Mouse (Mus musculus) olfactory bulb, adult 2 months (tissue): ENCODE data around the gene Zscan29.

ENCODE experiments used
- CTCF ChIP-seq: fragments of 200-500 bp; IDR thresholded peaks from 2 replicates; pipeline ENCODE4 v1.5.1; 2012; ENCODE audit warnings: low read depth, mild to moderate bottlenecking, low read length, moderate library complexity; ENCODE audit not compliant: insufficient read depth
- POLR2A ChIP-seq: fragments of 200-500 bp; IDR thresholded peaks from 2 replicates; pipeline ENCODE4 v1.6.1; 2012; ENCODE audit warnings: mild to moderate bottlenecking, low read depth, low read length, moderate library complexity; ENCODE audit not compliant: insufficient read depth

DNA sequence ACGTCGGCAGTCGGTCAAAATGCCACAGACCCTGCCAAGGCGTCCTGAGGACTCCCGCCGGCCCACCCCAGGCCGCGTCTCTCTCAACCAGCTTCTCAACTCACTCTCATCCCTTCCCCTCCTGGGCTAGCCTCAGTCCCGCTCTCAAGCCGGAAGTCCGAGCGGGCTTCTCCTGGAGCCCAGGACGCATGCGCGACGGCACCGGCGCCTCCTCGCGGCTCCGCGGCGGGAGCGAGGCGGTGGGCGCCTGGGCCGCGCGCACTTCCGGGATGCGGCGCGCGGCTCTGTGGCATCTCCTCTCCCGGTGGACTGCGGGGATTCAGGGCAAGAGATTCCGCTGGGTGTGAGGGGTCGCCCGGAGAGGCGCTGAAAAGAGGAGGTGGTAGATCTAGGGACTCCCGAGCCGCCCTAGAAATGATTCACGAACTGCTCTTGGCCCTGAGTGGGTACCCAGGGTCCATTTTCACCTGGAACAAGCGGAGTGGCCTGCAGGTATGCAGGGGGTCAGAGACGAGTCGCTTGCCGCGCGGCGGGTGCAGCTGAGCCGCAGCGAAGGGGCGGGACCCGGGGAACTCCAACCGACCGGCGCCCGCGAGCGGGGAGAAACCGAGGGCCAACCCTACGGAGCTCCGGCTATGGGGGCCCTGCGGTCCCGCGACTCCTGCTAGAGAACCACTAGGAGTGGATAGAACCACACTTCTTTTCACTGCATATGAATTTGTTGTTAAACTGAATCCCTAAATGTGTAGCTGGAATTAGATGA, at the start of gene Zscan29:
- TF ChIP-seq CTCF (0 out of 2 replicates have a peak, but pooled peaks have one; percentile 9), POLR2A (peak; percentile 93)
